Mouse (Mus musculus): ENCODE results near the gene Fam89b. TPM values are rescaled to one million over a fixed set of nuclear protein-coding genes. Genes with fewer than 3 reads are reported as not detected.
A peak's percentile ranks its signal among the peaks of the same experiment; 100 is the strongest.

Gene Fam89b
- total and polyA plus RNA-seq, 3 experiments = 29.6 to 60.2 TPM; not detected in 1

DNA sequence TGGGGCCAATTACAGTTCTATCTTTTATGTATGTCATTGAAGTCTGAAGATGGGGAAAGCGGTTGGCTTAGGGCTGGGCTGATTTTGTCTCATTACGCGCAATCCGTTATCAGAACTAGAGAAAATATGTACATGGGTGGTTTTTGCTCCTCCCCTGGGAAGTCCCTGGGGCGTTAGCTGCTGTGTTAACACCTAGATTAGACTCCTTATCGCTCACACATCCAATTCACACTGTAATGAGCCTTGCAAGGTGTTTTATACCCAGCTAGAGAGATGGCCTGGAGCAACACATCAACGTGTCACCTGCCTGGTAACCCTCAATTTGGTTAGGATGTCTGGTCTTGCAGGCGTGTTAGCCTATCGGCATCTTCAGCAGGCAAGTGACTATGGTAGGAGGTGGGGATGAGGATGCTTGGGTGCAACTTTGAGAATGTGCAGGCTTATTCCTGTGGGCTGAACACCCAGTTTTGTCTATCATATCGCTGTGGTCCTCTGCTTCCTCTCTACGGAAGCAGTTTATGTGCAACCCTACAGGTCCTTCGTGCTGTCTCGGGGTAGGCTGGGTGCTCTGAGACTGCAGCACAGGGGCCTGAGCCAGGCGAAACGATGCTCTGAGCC, 2.4 kb downstream of the Fam89b start (continued):
- TF ChIP-seq ETS1 (IDR thresholded peaks at IDR 0.05; ENCODE audit: low read depth, low read length) = peak; percentile 83
- TF ChIP-seq NELFE (IDR thresholded peaks at IDR 0.05; ENCODE audit: low read depth, low read length) = 0 out of 2 replicates have a peak, but pooled peaks have one; percentile 13
- TF ChIP-seq CTCF (IDR thresholded peaks at IDR 0.05 in 2 of 3, conservative IDR thresholded peaks at IDR 0.05 in 1 of 3; ENCODE audit: control insufficient read depth in 1 of 3, insufficient read depth in 1 of 3, low read depth in 2 of 3, low read length in 3 of 3, poor library complexity in 1 of 3, severe bottlenecking in 1 of 3) = no peak
- TF ChIP-seq MYB (IDR thresholded peaks at IDR 0.05; ENCODE audit: low read depth, low read length) = peak; percentile 71
- TF ChIP-seq GATA1 (IDR thresholded peaks at IDR 0.05; ENCODE audit: low read depth, low read length) = peak; percentile 95

- DNase-seq (ENCODE audit: low read depth, low spot score) = peak; percentile 86
Measured at GRCm38 (mm10) chr19:5725767-5726515, 3.5 kb downstream of the Fam89b start, which contains the start of gene Ehbp1l1. Gene Ehbp1l1, minus strand, starts transcription at chr19:5726317.

GRCm38 (mm10) chr19:5725029-5725707, 4.3 kb downstream of the Fam89b start:
- Histone ChIP-seq H3K36me3 (ENCODE audit: control insufficient read depth in 1 of 2, insufficient read depth in 2 of 2, low read length in 2 of 2) (peaks cover 5 to 31% of the 10 kb centered on the region in 2 experiments), H3K9me3 (replicated peaks; ENCODE audit: insufficient read depth, low read length) (no peaks in the 10 kb centered on the region), H3K4me3 (ENCODE audit: control insufficient read depth in 1 of 2, insufficient read depth in 1 of 2, low read depth in 2 of 2, low read length in 2 of 2) (peak overlapping the region; percentile 70 to 93), H3K27me3 (ENCODE audit: control insufficient read depth in 1 of 2, insufficient read depth in 2 of 2, low read length in 2 of 2) (no peaks in the 10 kb centered on the region), H3K4me1 (ENCODE audit: control insufficient read depth in 1 of 2, insufficient read depth in 2 of 2, low read length in 2 of 2) (peaks cover 3 to 43% of the 10 kb centered on the region in 2 experiments; a peak in 3 of 4 replicates), H3K9ac (ENCODE audit: control insufficient read depth, low read depth, low read length, poor library complexity, severe bottlenecking) (peak overlapping the region; percentile 93), H3K79me2 (ENCODE audit: control insufficient read depth, insufficient read depth, low read length, poor library complexity) (peaks cover 43% of the 10 kb centered on the region), H3K27ac (ENCODE audit: control insufficient read depth, low read depth, low read length) (peak overlapping the region; percentile 95)
- DNase-seq (ENCODE audit: low read depth, low spot score) = peak; percentile 80
- TF ChIP-seq CTCF (IDR thresholded peaks at IDR 0.05 in 2 of 3, conservative IDR thresholded peaks at IDR 0.05 in 1 of 3; ENCODE audit: control insufficient read depth in 1 of 3, insufficient read depth in 1 of 3, low read depth in 2 of 3, low read length in 3 of 3, poor library complexity in 1 of 3, severe bottlenecking in 1 of 3) = no peak
- TF ChIP-seq NRF1 (IDR thresholded peaks at IDR 0.05; ENCODE audit: insufficient read depth, low read depth, low read length, poor library complexity, severe bottlenecking) = no peak
- no peak for TF ChIP-seq MYB (IDR thresholded peaks at IDR 0.05; ENCODE audit: low read depth, low read length)
- no peak; the same call in 1 of the 2 replicates for TF ChIP-seq CHD2 (IDR thresholded peaks at IDR 0.05; ENCODE audit: low read length)
- no peak; the same call in 1 of the 2 replicates for TF ChIP-seq E2F4 (IDR thresholded peaks at IDR 0.05; ENCODE audit: borderline replicate concordance, low read depth, low read length)
- TF ChIP-seq SIN3A (IDR thresholded peaks at IDR 0.05; ENCODE audit: low read length) = peak; percentile 88
- peak; percentile 65 for TF ChIP-seq MXI1 (IDR thresholded peaks at IDR 0.05; ENCODE audit: low read depth, low read length)
- no peak for TF ChIP-seq MEF2A (IDR thresholded peaks at IDR 0.05; ENCODE audit: extremely low read depth, insufficient replicate concordance, low read depth, low read length, poor library complexity, severe bottlenecking)
- TF ChIP-seq USF1 (IDR thresholded peaks at IDR 0.05; ENCODE audit: low read depth, low read length) = no peak; the same call in 1 of the 2 replicates
- TF ChIP-seq USF2 (IDR thresholded peaks at IDR 0.05; ENCODE audit: borderline replicate concordance in 1 of 2, insufficient read depth in 1 of 2, low read depth in 1 of 2, low read length in 2 of 2) = no peak
- peak; percentile 50 for TF ChIP-seq HCFC1 (IDR thresholded peaks at IDR 0.05; ENCODE audit: low read depth, low read length)
- TF ChIP-seq JUND (IDR thresholded peaks at IDR 0.05; ENCODE audit: low read depth, low read length) = no peak
- TF ChIP-seq CHD1 (IDR thresholded peaks at IDR 0.05; ENCODE audit: low read depth, low read length) = no peak

More at GRCm38 (mm10) chr19:5725767-5726515, 3.5 kb downstream of the Fam89b start, which contains the start of gene Ehbp1l1:
- Histone ChIP-seq H3K4me3 (ENCODE audit: control insufficient read depth in 1 of 2, insufficient read depth in 1 of 2, low read depth in 2 of 2, low read length in 2 of 2) (peak within 1 kb of the TSS; percentile 70 to 93), H3K4me1 (ENCODE audit: control insufficient read depth in 1 of 2, insufficient read depth in 2 of 2, low read length in 2 of 2) (peaks cover 3 to 50% of the 10 kb centered on the region in 2 experiments; a peak in 3 of 4 replicates), H3K9me3 (replicated peaks; ENCODE audit: insufficient read depth, low read length) (no peaks in the 10 kb centered on the region), H3K27me3 (ENCODE audit: control insufficient read depth in 1 of 2, insufficient read depth in 2 of 2, low read length in 2 of 2) (no peaks in the 10 kb centered on the region), H3K27ac (ENCODE audit: control insufficient read depth, low read depth, low read length) (peak within 1 kb of the TSS; percentile 95), H3K79me2 (ENCODE audit: control insufficient read depth, insufficient read depth, low read length, poor library complexity) (peaks cover 51% of the 10 kb centered on the region), H3K36me3 (ENCODE audit: control insufficient read depth in 1 of 2, insufficient read depth in 2 of 2, low read length in 2 of 2) (peaks cover 3 to 31% of the 10 kb centered on the region in 2 experiments; a peak in 3 of 4 replicates), H3K9ac (ENCODE audit: control insufficient read depth, low read depth, low read length, poor library complexity, severe bottlenecking) (peak within 1 kb of the TSS; percentile 93)
- TF ChIP-seq UBTF (IDR thresholded peaks at IDR 0.05; ENCODE audit: borderline replicate concordance, insufficient read depth, low read depth, low read length) (no peak), HCFC1 (IDR thresholded peaks at IDR 0.05; ENCODE audit: low read depth, low read length) (peak; percentile 54; the same call in 1 of the 2 replicates), POLR2A (IDR thresholded peaks at IDR 0.05; ENCODE audit: control insufficient read depth in 1 of 2, insufficient read depth in 1 of 2, low read depth in 1 of 2, low read length in 2 of 2, poor library complexity in 1 of 2) (peak; percentile 61 to 80; a peak in 2 of 4 replicates), ELF1 (IDR thresholded peaks at IDR 0.05; ENCODE audit: low read depth, low read length) (peak; percentile 95), MAX (IDR thresholded peaks at IDR 0.05; ENCODE audit: low read length) (0 out of 2 replicates have a peak, but pooled peaks have one; percentile 11), SIN3A (IDR thresholded peaks at IDR 0.05; ENCODE audit: low read length) (no peak; the same call in 1 of the 2 replicates), JUND (IDR thresholded peaks at IDR 0.05; ENCODE audit: low read depth, low read length) (no peak), USF1 (IDR thresholded peaks at IDR 0.05; ENCODE audit: low read depth, low read length) (no peak), MEF2A (IDR thresholded peaks at IDR 0.05; ENCODE audit: extremely low read depth, insufficient replicate concordance, low read depth, low read length, poor library complexity, severe bottlenecking) (no peak), MXI1 (IDR thresholded peaks at IDR 0.05; ENCODE audit: low read depth, low read length) (peak; percentile 24; the same call in 1 of the 2 replicates), TAL1 (IDR thresholded peaks at IDR 0.05; ENCODE audit: low read length) (no peak), ZMIZ1 (IDR thresholded peaks at IDR 0.05; ENCODE audit: low read depth, low read length) (peak; percentile 52; the same call in 1 of the 2 replicates), GATA1 (IDR thresholded peaks at IDR 0.05; ENCODE audit: low read depth, low read length) (no peak), NELFE (IDR thresholded peaks at IDR 0.05; ENCODE audit: low read depth, low read length) (peak; percentile 73), ETS1 (IDR thresholded peaks at IDR 0.05; ENCODE audit: low read depth, low read length) (no peak), NRF1 (IDR thresholded peaks at IDR 0.05; ENCODE audit: insufficient read depth, low read depth, low read length, poor library complexity, severe bottlenecking) (no peak), POLR2AphosphoS2 (IDR thresholded peaks at IDR 0.05; ENCODE audit: low read length) (peak; percentile 57), MAZ (IDR thresholded peaks at IDR 0.05; ENCODE audit: low read depth, low read length) (peak; percentile 95), TCF12 (IDR thresholded peaks at IDR 0.05; ENCODE audit: low read depth, low read length) (no peak)
